Mouse (Mus musculus): ENCODE data around the gene Cmtm6. TPM values are rescaled to one million over a fixed set of nuclear protein-coding genes. Genes with fewer than 3 reads are reported as not detected.
A peak's percentile ranks its signal among the peaks of the same experiment; 100 is the strongest.
"Not testable (repeated sequence)": the region's sequence is repeated elsewhere in the genome, so short reads cannot be mapped to it uniquely, and the experiment has no call there.

Cmtm6 gene
- total RNA-seq, 1 experiment from 2014 or later, result 48.3 TPM

DNA sequence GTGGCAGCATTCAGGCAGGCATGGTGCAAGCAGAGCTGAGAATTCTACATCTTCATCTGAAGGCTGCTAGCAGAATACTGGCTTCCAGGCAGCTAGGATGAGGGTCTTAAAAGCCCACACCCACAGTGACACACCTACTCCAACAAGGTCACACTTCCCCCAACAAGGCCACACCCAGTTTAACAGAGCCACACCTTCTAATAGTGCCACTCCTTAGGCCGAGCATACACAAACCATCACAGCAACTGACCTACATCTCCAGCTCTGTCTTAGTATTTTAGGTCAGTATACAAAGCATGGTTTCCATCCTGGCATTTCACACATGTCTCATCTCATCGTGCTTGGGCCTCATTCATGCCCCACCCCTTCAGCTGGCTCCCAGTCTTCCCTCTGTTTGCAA, 2.5 kb upstream of the Cmtm6 start:
- not testable (repeated sequence) for ATAC-seq (replicated peaks; ENCODE audit: low read depth, poor library complexity, severe bottlenecking)

DNA sequence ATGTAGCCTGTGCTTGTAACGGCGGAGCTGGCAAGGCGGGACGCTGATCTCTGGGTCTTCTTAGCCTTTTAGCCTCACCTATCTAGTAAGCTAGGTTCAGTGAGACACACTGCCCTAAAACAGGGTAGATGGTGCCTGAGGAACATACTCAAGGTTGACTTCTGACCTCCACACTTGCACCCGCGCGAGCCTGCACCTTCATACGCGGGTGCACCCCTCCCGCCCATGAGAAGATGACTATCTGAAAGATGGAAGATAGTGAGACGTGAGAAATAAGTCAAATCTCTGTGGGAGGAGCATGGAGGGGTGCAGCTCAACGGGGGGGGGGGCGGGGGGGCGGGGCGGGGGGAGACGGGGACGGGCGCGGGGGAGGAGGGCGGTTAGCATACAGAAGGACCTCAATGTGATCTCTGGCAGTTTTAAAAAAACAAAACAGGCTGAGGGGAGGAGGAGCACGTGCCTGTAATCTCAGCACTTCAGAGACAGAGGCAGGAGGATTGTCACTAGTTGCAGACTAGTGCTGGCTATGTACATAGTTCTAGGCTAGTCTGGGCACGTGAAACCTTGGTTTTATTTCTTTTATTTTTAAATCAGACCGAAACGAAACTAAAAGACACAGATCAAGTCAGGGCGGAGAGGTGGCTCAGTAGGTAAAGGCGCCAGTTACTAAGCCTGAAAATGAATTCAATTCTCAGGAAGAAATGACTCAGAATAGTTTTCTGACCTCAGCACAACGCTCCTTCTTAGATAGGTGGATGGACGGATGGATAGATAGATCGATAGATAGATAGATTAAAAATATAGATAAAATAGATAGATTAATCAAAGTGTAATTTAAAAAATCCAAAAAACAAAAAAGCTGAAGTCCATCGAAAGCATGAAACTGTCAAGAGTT, 758 bp upstream of the Cmtm6 start:
- no peak for ATAC-seq (replicated peaks; ENCODE audit: low read depth, poor library complexity, severe bottlenecking)

DNA sequence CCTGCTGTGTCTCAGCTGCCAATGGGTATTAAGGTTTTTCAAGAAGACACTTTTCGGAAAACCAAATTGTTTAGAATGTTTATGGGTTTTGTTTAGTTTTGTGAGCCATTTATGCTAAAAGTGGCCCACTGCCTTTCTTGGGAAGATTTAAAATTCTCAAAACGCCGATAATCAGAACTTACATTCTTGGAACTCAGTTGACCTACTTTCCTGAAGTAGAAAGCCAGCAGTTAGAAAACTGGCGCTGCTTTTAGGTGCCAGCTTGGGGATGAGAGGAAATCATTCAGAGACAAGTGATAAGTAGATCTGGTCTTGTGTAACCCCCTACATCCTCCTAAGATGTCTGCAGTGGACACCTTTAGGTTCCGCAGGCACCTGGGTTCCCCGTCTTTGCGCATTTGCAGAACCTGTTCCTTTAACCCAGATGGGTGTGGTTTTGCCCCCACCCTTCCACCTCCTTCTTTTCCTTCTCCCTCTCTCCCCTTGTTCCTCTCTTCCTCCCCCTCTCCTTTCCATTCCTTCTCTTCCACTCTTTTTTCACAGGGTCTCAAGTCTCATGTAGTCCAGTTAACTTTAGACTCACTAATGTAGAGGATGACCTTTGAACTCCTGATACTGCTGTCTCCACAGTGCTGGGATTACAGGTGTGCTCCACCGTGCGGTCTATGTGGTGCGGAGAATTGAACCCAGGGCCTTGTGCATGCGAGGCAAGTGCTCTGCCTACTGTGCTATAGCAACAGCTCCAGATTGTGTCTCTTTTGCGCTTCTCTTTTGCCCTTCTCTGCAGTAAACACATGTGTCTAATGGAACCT, 1.2 kb downstream of the Cmtm6 start:
- no peak for ATAC-seq (replicated peaks; ENCODE audit: low read depth, poor library complexity, severe bottlenecking)

DNA sequence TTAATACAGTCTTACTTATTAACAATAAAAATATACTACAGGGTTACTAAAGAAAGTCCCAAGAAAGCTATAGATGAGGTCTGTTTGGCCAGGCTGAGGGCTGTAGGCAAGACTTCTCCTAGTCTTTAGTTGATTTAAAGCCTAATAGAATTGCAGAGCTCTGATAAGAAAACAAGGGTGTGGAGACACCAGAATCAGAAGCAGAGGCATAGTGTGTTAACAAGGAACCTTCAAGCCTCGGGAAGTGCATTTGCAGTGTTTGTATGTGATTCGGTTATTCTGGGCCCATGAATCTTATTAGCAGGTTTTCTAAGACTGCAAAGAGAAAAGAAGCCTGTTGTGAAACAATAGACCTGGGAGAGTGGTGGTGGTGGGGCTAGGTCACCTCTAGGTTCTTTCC, 2.3 kb downstream of the Cmtm6 start:
- ATAC-seq (replicated peaks; ENCODE audit: low read depth, poor library complexity, severe bottlenecking), result no peak

DNA sequence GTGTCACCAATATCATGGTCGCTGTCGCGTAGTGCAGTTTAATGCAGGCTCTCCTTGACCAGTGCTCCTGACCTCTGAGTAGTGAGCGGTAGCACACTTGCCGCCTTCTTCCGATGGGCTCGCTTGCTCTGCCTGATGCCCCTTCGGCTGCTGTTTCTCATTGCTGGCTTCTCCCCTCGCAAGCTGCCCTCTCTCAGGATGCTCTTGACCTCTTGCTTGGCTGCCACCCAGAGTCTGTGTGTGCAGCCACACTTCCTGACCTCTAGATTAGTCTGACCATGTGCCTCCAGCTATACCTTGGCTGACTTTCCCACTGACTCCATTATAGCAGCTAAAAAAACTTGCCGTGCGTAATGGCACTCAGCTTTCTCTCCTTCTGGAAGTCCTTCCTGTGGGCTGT, 5.5 kb downstream of the Cmtm6 start:
- ATAC-seq (replicated peaks; ENCODE audit: low read depth, poor library complexity, severe bottlenecking), result no peak

DNA sequence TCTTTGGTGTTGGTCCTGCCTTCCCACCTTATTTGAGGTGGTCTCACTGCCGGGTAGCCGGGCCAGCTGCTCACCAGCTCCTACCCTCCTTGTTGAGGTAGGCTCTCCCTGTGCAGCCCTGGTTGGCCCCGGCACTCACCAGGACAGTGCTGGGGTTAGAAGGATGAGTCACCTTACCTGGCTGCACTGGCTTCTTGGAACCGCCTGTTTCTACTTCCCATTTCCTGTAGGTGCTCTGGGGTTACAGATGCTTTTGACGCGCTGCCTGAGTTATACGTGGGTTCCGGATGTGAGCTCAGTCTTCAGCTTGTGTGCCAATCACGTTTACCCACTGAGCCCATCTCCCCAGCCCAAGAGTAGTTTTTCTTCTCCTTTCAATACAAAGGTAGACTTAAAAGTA, 9.4 kb downstream of the Cmtm6 start:
- no peak for ATAC-seq (replicated peaks; ENCODE audit: low read depth, poor library complexity, severe bottlenecking)

DNA sequence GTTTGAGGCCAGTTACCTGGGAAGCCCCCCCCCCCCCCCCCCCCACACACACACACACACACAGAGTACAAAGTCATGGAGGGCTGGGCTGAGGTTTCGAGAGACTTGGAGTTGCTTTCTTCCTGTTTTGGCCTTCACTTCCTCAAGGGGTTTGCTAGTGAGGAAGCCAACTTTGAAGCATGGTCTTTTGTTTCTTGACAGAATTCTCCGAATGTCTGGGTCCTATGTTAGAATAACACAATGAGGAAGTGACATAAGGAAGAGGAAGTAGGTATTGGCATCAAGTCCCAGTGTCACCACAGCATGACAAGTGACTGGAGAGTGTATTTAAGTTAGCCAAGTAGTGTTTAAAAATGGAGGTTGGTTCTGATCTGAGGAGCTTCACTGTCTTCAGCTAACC, 11.8 kb downstream of the Cmtm6 start:
- peak; percentile 95 for ATAC-seq (replicated peaks; ENCODE audit: low read depth, poor library complexity, severe bottlenecking)

DNA sequence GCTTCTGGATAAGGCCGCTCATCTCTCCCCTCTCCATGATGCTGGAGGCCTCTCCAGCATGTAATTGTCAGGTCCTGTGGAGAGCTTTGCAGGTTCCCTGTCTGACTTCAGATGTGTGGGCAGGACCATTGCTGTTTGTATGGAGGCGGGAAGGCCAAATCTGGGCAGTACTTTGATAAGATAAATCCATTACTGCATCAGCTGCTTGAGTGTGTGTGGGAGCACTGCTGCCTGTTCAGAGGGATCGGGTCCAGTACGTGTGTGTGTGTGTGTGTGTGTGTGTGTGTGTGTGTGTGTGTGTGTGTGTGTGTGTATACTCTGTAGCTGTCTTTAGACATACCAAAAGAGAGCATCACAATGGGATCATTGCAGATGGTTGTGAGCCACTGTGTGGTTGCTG, 14.2 kb downstream of the Cmtm6 start:
- no peak for ATAC-seq (replicated peaks; ENCODE audit: low read depth, poor library complexity, severe bottlenecking)

DNA sequence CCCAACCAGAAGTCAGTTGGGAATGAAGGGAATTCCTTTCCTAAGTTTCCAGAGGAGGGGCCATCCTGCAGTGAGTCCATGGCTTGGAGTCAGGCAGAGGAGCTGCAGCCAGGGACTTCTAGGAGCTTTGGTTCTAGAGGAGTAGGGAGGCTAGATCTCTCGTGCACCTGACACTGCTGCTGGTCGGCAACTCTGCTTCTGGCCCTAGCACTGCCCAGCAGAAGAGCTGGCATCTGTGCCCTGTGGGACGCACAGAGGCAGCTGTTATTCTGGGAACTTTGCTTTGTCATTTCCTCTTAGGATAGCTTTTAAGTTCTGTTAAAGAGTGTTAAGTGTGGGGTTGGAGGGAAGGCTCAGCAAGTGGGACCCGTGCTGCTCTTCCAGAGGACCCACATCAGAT, 14.7 kb downstream of the Cmtm6 start:
- peak; percentile 21; the same call in 1 of the 2 replicates for ATAC-seq (replicated peaks; ENCODE audit: low read depth, poor library complexity, severe bottlenecking)

DNA sequence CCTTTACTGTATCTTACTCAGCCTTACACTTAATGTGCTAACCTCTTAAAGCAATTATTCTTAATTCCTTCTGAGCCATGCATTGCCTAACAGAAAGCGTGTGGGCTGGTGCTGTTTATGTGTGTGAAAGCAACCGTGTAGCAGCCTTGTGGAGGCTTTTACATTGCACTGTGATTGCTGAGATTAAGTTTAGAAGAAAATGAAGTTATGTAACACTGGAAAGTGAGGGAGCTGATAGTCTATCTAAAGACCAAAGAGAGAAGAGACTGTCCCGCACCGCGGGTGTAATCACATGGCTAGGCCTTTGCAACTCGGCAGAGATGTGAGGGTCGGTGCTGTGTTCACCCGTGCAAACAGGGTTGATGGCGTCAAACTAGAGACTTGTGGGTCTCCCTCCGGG, 16.1 kb downstream of the Cmtm6 start:
- ATAC-seq (replicated peaks; ENCODE audit: low read depth, poor library complexity, severe bottlenecking), result no peak

DNA sequence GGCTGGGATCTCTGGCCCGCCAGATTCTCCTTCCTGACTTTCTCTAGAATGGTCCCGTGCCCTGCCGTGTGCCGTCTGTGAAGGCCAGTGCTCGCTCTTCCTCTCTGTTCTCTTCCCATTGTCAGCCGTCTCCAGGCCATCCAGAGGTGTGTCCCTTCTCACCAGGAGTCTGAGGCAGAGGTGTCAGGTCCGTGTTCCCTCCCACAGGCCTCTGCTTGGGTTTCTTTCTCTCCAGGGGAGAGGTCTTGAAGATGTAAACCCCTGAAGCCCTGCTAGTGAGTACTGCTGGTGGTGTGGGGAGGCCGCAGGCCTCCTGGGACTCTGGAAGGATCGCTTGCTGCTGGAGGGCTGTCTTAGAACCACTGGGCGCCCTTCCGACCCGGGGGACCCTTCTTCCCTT, 16.6 kb downstream of the Cmtm6 start:
- no peak for ATAC-seq (replicated peaks; ENCODE audit: low read depth, poor library complexity, severe bottlenecking)

DNA sequence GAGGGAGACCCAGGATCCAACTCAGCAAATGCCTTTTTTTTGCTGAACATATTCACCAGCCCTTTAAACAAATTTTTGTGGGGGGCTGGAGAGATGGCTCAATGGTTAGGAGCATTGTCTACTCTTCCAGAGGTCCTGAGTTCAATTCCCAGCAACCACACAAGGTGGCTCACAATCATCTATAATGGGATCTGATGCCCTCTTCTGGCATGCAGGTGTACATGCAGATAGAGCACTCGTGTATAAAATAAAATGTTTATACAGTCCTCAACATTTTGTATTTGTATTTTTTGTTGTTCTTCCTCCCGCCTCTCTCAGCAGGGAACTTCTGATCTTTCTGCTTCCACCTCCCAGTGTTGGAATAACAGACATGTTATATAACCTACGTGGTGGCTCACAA, 20.7 kb downstream of the Cmtm6 start:
- ATAC-seq (replicated peaks; ENCODE audit: low read depth, poor library complexity, severe bottlenecking), result no peak

DNA sequence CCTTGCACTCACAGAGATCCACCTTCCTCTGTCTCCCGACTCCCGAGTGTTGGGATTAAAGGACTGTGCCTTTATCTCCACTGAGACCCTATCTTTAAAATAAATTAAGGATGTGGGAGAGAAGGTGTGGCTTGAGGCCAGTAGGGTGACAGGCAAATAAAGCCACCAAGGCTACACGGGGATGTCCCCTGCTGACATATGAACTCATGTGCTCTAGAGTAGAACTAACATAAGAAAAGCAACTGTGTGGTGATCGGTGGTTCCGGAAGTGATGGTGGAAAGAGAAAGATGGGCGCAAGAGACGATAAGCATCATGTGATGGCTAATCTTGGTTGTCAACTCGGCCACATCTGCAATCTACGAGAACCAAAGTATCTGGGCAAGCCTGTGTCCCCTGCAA, 21.4 kb downstream of the Cmtm6 start:
- ATAC-seq (replicated peaks; ENCODE audit: low read depth, poor library complexity, severe bottlenecking), result no peak

DNA sequence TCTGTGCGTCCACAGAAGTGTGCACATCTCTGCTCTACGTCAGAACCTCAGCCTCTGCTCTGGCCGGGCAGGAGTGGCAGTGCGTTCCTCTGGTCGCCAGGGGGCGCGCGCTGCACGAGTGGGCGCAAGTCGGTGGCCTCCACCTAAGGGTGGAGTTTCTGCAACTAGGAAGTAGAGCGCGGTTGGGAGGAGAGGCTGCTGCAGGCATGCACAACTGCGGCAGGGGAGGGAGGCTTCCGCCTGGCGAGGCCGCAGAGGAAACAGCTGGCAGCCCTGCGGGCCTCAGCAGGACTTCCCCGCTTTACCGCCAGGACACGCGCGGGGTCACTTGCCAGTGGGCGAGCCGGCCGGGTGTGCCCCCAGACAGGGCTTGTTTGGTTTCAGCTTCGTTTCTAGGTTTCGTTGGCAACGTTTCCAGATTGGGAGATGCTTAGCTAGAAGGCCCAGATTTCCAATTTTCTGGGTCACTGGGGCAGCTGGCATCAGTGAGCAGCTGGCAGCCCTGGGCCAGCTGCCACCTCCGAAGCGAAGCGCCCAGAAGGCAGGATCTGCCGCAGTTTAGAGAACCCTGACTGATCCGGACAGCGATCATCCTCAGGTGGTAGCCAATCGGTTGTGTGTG, 22.1 kb downstream of the Cmtm6 start:
- peak; percentile 94 for ATAC-seq (replicated peaks; ENCODE audit: low read depth, poor library complexity, severe bottlenecking)

DNA sequence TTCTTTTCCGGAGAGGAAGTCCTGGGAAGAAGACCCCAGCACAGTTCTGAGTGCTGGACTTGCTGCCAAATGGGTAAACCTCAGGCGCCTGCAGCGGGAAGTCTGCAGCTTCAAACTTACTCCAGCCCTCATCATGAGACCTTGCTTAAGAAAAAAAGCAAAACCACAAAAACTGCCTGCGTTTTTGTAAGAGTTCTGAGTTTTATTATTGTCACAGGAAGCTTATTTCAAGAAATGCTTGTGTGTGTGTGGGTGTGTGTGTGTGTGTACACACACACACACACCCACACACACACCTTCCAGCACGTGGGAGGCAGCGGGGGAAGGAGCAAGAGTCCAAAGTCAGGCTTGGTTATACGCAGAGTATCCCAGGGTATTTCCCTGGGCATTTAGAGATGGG, 27.4 kb downstream of the Cmtm6 start:
- no peak for ATAC-seq (replicated peaks; ENCODE audit: low read depth, poor library complexity, severe bottlenecking)

DNA sequence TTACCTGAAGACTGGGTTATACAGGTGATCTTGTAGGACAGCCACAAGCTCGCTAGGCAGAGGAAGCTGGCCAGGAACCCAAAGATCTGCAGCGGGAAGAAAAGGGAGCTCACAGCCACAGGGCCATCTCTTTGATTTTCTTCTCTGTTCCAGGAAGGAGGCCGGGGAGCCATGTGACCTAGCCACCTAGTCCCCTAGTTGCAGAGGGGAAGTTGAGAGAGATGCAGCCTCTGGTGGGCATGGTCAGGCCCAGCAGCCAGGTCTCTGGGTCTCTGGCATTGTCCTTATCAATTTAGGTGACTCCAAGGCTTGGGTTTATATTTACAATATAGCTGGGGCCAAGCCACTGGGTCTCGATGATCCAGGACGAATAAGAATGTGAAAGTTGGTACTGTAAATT, 27.9 kb downstream of the Cmtm6 start:
- peak; percentile 29; the same call in 1 of the 2 replicates for ATAC-seq (replicated peaks; ENCODE audit: low read depth, poor library complexity, severe bottlenecking)

DNA sequence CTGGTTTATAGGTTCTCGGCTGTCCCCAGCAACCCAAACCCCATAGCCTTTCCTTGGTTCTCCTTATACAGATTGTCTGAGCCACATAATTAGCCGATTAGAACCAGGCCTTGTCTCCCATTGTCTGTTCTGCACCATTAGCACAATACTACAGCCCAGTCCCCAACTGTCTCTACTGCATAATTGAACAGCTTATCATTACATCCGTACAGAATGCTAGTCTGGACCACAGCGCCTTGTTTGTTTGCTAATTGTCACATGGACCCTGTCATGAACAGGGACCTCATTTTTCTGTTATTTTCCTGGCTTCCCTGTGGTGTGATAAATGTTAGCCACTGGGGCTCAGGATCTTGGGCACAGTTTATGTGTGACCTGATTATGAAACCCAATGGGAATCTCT, 29.0 kb downstream of the Cmtm6 start:
- no peak for ATAC-seq (replicated peaks; ENCODE audit: low read depth, poor library complexity, severe bottlenecking)

DNA sequence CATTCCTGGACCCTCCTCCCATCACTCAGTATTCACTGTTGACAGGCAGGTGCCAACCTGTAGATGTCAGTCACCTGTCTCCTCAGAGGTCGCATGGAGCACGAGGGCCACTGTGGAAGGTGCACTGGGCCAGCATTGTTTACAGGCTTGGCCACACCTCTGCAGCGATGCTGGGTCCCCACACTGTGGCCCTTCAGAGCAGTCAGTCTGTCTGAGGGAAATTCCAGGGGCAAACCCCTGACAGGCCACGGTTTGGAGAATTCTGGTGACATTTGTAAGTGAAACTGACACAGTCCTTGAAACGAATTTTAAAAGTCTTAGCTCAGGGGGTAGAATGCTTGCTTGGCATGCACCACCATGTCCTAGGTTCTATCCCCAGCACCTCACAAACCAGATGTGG, 29.4 kb downstream of the Cmtm6 start:
- no peak for ATAC-seq (replicated peaks; ENCODE audit: low read depth, poor library complexity, severe bottlenecking)

DNA sequence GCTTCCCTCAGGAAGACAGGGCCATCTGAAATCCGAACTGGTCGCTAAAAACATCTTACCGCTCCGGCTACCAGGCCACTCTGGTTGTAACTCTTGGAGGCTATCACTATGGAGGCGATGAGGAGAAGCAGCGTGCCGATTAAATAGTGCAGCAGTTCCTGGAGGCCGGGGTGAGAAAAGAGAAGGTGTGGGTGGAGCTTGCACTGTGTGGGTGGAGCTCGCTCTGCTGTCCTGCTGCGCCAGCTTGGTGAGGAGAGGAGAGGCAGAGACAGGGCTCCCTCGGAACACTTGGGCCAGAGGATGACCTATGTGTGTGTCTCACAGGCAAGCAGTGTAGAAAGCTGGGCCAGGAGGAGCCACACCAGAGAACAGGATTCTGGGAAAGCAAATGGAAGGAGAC, 30.9 kb downstream of the Cmtm6 start:
- ATAC-seq (replicated peaks; ENCODE audit: low read depth, poor library complexity, severe bottlenecking), result no peak

DNA sequence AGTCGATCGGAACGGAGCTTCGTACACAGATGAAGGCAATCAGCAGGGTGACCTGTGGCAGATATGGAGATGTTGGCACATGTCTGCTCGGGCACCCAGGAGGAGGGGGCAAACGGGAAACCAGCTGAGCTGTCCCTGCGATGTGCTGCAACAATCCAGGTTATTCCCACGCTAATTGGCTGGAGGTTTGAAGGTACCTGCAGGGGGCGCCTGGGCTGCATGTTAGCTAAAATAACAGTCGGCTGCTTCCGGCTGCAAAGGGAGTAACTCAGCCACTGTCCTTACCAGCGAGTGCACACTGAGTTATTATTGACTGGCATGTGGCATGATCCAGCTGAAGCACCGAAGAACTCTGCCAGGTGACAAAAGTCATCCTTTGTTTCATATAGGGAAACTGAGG, 32.4 kb downstream of the Cmtm6 start:
- ATAC-seq (replicated peaks; ENCODE audit: low read depth, poor library complexity, severe bottlenecking), result peak; percentile 51

DNA sequence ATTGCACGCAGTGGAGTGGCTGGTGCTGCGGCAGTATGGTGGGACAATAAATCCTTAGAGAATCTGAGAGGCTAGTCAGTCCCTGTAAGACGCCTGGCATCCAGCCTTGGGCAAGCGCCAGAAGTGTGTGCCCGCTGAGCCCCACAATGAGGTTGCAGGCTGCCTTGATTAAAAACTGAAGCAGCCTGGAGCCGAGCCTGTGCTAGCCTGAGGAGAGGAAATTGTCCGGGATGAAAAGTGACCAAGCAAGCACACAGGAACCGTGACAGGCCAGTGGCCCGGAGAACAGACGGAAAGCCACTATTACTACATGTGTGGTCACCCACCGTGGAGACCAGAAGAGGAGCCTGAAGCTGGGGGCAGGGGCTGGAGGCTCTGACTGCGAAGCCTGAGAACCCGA, 36.1 kb downstream of the Cmtm6 start:
- no peak for ATAC-seq (replicated peaks; ENCODE audit: low read depth, poor library complexity, severe bottlenecking)

Measured in common myeloid progenitor, adult 5-6 weeks (primary cell).